Mouse (Mus musculus) MEL (cell line): ENCODE data around the gene Babam2. TPM values are rescaled to one million over a fixed set of nuclear protein-coding genes. Genes with fewer than 3 reads are reported as not detected.

ENCODE experiments used
- DNase-seq: peaks from one replicate; pipeline ENCODE4 v3.0.0; 2011; ENCODE audit warnings: low read depth, low spot score
- H3K27ac ChIP-seq: 2 replicates; pipeline ENCODE4 v1.5.1; 2012; ENCODE audit warnings: low read depth, mild to moderate bottlenecking, control low read depth, low read length, moderate library complexity; ENCODE audit not compliant: control insufficient read depth
- H3K27me3 ChIP-seq, 2 experiments: fragments of 150-350 bp in 1 of 2; sonication (generic) in 1 of 2; 2 replicates each; pipeline ENCODE4 v1.6.1; 2012; ENCODE audit warnings: low read length in 2 of 2, mild to moderate bottlenecking in 2 of 2, improper control_type of control experiment in 1 of 2, moderate library complexity in 1 of 2; ENCODE audit not compliant: insufficient read depth in 2 of 2, control insufficient read depth in 1 of 2
- H3K36me3 ChIP-seq, 2 experiments: 2 replicates each; pipeline ENCODE4 v1.6.1; 2012 to 2014; ENCODE audit warnings: low read length in 2 of 2, improper control_type of control experiment in 1 of 2, inconsistent platforms in 1 of 2, mild to moderate bottlenecking in 1 of 2; ENCODE audit not compliant: insufficient read depth in 2 of 2, control insufficient read depth in 1 of 2
- H3K4me1 ChIP-seq, 2 experiments: fragments of 150-350 bp in 1 of 2; sonication (generic) in 1 of 2; 2 replicates each; pipeline ENCODE4 v1.6.1; 2012; ENCODE audit warnings: low read length in 2 of 2, improper control_type of control experiment in 1 of 2, mild to moderate bottlenecking in 1 of 2; ENCODE audit not compliant: insufficient read depth in 2 of 2, control insufficient read depth in 1 of 2
- H3K4me3 ChIP-seq, 2 experiments: fragments of 150-350 bp in 1 of 2; sonication (generic) in 1 of 2; 2 replicates each; pipeline ENCODE4 v1.5.1; 2012; ENCODE audit warnings: low read depth in 2 of 2, low read length in 2 of 2, mild to moderate bottlenecking in 2 of 2, moderate library complexity in 2 of 2, control low read depth in 1 of 2, improper control_type of control experiment in 1 of 2; ENCODE audit not compliant: control insufficient read depth in 1 of 2, insufficient read depth in 1 of 2
- H3K79me2 ChIP-seq: 2 replicates; pipeline ENCODE4 v1.6.1; 2012; ENCODE audit warnings: mild to moderate bottlenecking, low read length, moderate library complexity; ENCODE audit not compliant: control insufficient read depth, poor library complexity, insufficient read depth
- H3K9ac ChIP-seq: 2 replicates; pipeline ENCODE4 v1.6.1; 2012; ENCODE audit warnings: low read depth, mild to moderate bottlenecking, control low read depth, low read length, moderate library complexity; ENCODE audit not compliant: control insufficient read depth, poor library complexity, severe bottlenecking
- H3K9me3 ChIP-seq: fragments of 150-350 bp; sonication (generic); replicated peaks from 2 replicates; pipeline ENCODE4 v1.6.1; 2012; ENCODE audit warnings: mild to moderate bottlenecking, low read length, improper control_type of control experiment, moderate library complexity; ENCODE audit not compliant: insufficient read depth
- CHD2 ChIP-seq: IDR thresholded peaks from 2 replicates; pipeline ENCODE4 v1.6.1; 2011; ENCODE audit warnings: low read length, improper control_type of control experiment
- CTCF ChIP-seq, 3 experiments: IDR thresholded peaks in 2 of 3; conservative IDR thresholded peaks in 1 of 3; 2 replicates each; pipeline ENCODE4 v1.5.1; 2011 to 2012; ENCODE audit warnings: low read length in 3 of 3, low read depth in 2 of 3, mild to moderate bottlenecking in 2 of 3, improper control_type of control experiment in 1 of 3, inconsistent platforms in 1 of 3, mixed read lengths in 1 of 3, moderate library complexity in 1 of 3; ENCODE audit not compliant: control insufficient read depth in 1 of 3, insufficient read depth in 1 of 3, poor library complexity in 1 of 3, severe bottlenecking in 1 of 3
- E2F4 ChIP-seq: IDR thresholded peaks from 2 replicates; pipeline ENCODE4 v1.6.1; 2011; ENCODE audit warnings: low read depth, low read length, improper control_type of control experiment, borderline replicate concordance
- EP300 ChIP-seq, 2 experiments: IDR thresholded peaks; 2 replicates each; pipeline ENCODE4 v1.6.1; 2011; ENCODE audit warnings: improper control_type of control experiment in 2 of 2, low read length in 2 of 2, low read depth in 1 of 2, mild to moderate bottlenecking in 1 of 2
- GABPA ChIP-seq: IDR thresholded peaks from 2 replicates; pipeline ENCODE4 v1.6.1; 2012; ENCODE audit warnings: low read depth, mild to moderate bottlenecking, inconsistent platforms, low read length, improper control_type of control experiment, moderate library complexity
- HCFC1 ChIP-seq: IDR thresholded peaks from 2 replicates; pipeline ENCODE4 v1.6.1; 2012; ENCODE audit warnings: low read depth, mild to moderate bottlenecking, inconsistent platforms, low read length, improper control_type of control experiment, moderate library complexity
- JUND ChIP-seq: IDR thresholded peaks from 2 replicates; pipeline ENCODE4 v1.6.1; 2011; ENCODE audit warnings: low read depth, mild to moderate bottlenecking, improper control_type of control experiment, low read length
- POLR2AphosphoS2 ChIP-seq: IDR thresholded peaks from 2 replicates; pipeline ENCODE4 v1.6.1; 2011; ENCODE audit warnings: low read length, improper control_type of control experiment
- POLR2AphosphoS5 ChIP-seq: IDR thresholded peaks from 2 replicates; pipeline ENCODE4 v1.6.1; 2012; ENCODE audit warnings: low read depth, borderline replicate concordance, mild to moderate bottlenecking, inconsistent platforms, low read length, moderate library complexity, mixed read lengths
- RCOR1 ChIP-seq: IDR thresholded peaks from 2 replicates; pipeline ENCODE4 v1.6.1; 2012; ENCODE audit warnings: low read depth, mild to moderate bottlenecking, inconsistent platforms, low read length, improper control_type of control experiment
- TCF12 ChIP-seq: IDR thresholded peaks from 2 replicates; pipeline ENCODE4 v1.6.1; 2014; ENCODE audit warnings: low read depth, mild to moderate bottlenecking, inconsistent platforms, low read length, improper control_type of control experiment, moderate library complexity
- USF1 ChIP-seq: IDR thresholded peaks from 2 replicates; pipeline ENCODE4 v1.6.1; 2014; ENCODE audit warnings: low read depth, mild to moderate bottlenecking, inconsistent platforms, low read length, improper control_type of control experiment, moderate library complexity
- ZNF384 ChIP-seq: IDR thresholded peaks from 2 replicates; pipeline ENCODE4 v1.6.1; 2012; ENCODE audit warnings: low read depth, mild to moderate bottlenecking, inconsistent platforms, low read length, improper control_type of control experiment
- polyA plus RNA-seq, 2 experiments: library from polyadenylated mRNA; stranded (reverse) in 1 of 2; unstranded in 1 of 2; fragments of >175 nt in 1 of 2; fragments of >200 nt in 1 of 2; gene quantifications; 2 replicates each; pipeline versions ENCODE4 v1.2.1 to v1.2.4; 2012; ENCODE audit warnings: low replicate concordance in 2 of 2, low read depth in 1 of 2; ENCODE audit not compliant: insufficient read length in 2 of 2, insufficient read depth in 1 of 2, missing spikeins in 1 of 2
- total RNA-seq: library from RNA; depleted of rRNA; stranded (reverse); fragments of 300-350 nt; gene quantifications from 2 replicates; pipeline ENCODE4 v1.2.3, GENCODE M21; 2012

Gene Babam2
- total and polyA plus RNA-seq, 3 experiments = 43.3 to 86.6 TPM; not detected in 1

GRCm38 (mm10) chr5:31888341-31888740 lies 190.9 kb downstream of the Babam2 start:
- TF ChIP-seq CHD2 (no peak), USF1 (no peak), EP300 (IDR thresholded peaks at IDR 0.05; ENCODE audit: low read depth in 1 of 2, low read length in 2 of 2) (no peak), GABPA (no peak), E2F4 (no peak), HCFC1 (no peak)
- no peak for DNase-seq
- H3K79me2 ChIP-seq = no peaks in the 10 kb centered on the region
- H3K4me3 ChIP-seq = no peak overlapping the region
- H3K36me3 ChIP-seq = no peaks in the 10 kb centered on the region
- H3K9me3 ChIP-seq = no peaks in the 10 kb centered on the region
- H3K4me1 ChIP-seq = peaks cover 0 to 2% of the 10 kb centered on the region in 2 experiments; a peak in 2 of 4 replicates
- H3K27me3 ChIP-seq = no peaks in the 10 kb centered on the region
- H3K27ac ChIP-seq = no peak overlapping the region
- no peak overlapping the region for H3K9ac ChIP-seq

- no peak for DNase-seq
- Histone ChIP-seq H3K9ac (no peak overlapping the region), H3K79me2 (no peaks in the 10 kb centered on the region), H3K27ac (no peak overlapping the region), H3K9me3 (no peaks in the 10 kb centered on the region), H3K4me3 (no peak overlapping the region), H3K27me3 (no peaks in the 10 kb centered on the region), H3K36me3 (no peaks in the 10 kb centered on the region), H3K4me1 (peaks cover 0 to 2% of the 10 kb centered on the region in 2 experiments; a peak in 2 of 4 replicates)
- TF ChIP-seq RCOR1 (no peak), POLR2AphosphoS5 (no peak), POLR2AphosphoS2 (no peak), JUND (no peak), E2F4 (no peak), ZNF384 (no peak)
Observed at GRCm38 (mm10) chr5:31892631-31893030, 195.1 kb downstream of the Babam2 start.

GRCm38 (mm10) chr5:31899901-31900300 lies 202.4 kb downstream of the Babam2 start:
- H3K27me3 ChIP-seq = no peaks in the 10 kb centered on the region
- TF ChIP-seq TCF12 (peak; percentile 19; the same call in 1 of the 2 replicates), CTCF (IDR thresholded peaks at IDR 0.05 in 2 of 3, conservative IDR thresholded peaks at IDR 0.05 in 1 of 3; ENCODE audit: control insufficient read depth in 1 of 3, insufficient read depth in 1 of 3, low read depth in 2 of 3, low read length in 3 of 3, poor library complexity in 1 of 3, severe bottlenecking in 1 of 3) (no peak), EP300 (IDR thresholded peaks at IDR 0.05; ENCODE audit: low read depth in 1 of 2, low read length in 2 of 2) (peak in 1 of 2 experiments; percentile 28; a peak in 1 of 4 replicates)
- H3K36me3 ChIP-seq = peaks cover 0 to 17% of the 10 kb centered on the region in 2 experiments; a peak in 2 of 4 replicates
- no peaks in the 10 kb centered on the region for H3K9me3 ChIP-seq
- no peak overlapping the region for H3K27ac ChIP-seq
- H3K9ac ChIP-seq = no peak overlapping the region
- no peak overlapping the region for H3K4me3 ChIP-seq
- DNase-seq = peak; percentile 63
- H3K79me2 ChIP-seq = no peaks in the 10 kb centered on the region
- peaks cover 8 to 14% of the 10 kb centered on the region in 2 experiments for H3K4me1 ChIP-seq
